Mouse (Mus musculus) intestine, embryonic 16.5 days (tissue): Measurements from ENCODE around the gene 1300017J02Rik. TPM values are rescaled to one million over a fixed set of nuclear protein-coding genes. Genes with fewer than 3 reads are reported as not detected.

Experiments used
- ATAC-seq: fragments of 200-750 bp; cut with Nextera tagmentation; 2 replicates; pipeline ENCODE4 v1.8.0; 2017; ENCODE audit warnings: moderate TSS enrichment, moderate library complexity
- H3K27ac ChIP-seq: fragments of 300-500 bp; sonication (generic); 2 replicates; pipeline ENCODE4 v1.5.1; 2014; ENCODE audit warnings: mild to moderate bottlenecking, low read length
- H3K27me3 ChIP-seq: fragments of 300-500 bp; sonication (generic); replicated peaks from 2 replicates; pipeline ENCODE4 v1.6.1; 2014; ENCODE audit warnings: low read length, control low read depth, mixed read lengths; ENCODE audit not compliant: control insufficient read depth, insufficient read depth
- H3K36me3 ChIP-seq: fragments of 300-500 bp; sonication (generic); 2 replicates; pipeline ENCODE4 v1.6.1; 2014; ENCODE audit warnings: low read length, control low read depth; ENCODE audit not compliant: control insufficient read depth, insufficient read depth
- H3K4me1 ChIP-seq: fragments of 300-500 bp; sonication (generic); 2 replicates; pipeline ENCODE4 v1.6.1; 2014; ENCODE audit warnings: low read length, control low read depth, mixed read lengths; ENCODE audit not compliant: control insufficient read depth, insufficient read depth
- H3K4me2 ChIP-seq: fragments of 300-500 bp; sonication (generic); 2 replicates; pipeline ENCODE4 v1.6.1; 2014; ENCODE audit warnings: low read depth, low read length, control low read depth
- H3K4me3 ChIP-seq: fragments of 300-500 bp; sonication (generic); 2 replicates; pipeline ENCODE4 v1.5.1; 2014; ENCODE audit warnings: mild to moderate bottlenecking, low read length
- H3K9ac ChIP-seq: fragments of 300-500 bp; sonication (generic); 2 replicates; pipeline ENCODE4 v1.6.1; 2014; ENCODE audit warnings: low read depth, low read length
- H3K9me3 ChIP-seq: fragments of 300-500 bp; sonication (generic); 2 replicates; pipeline ENCODE4 v1.6.1; 2016; ENCODE audit warnings: low read length, control low read depth; ENCODE audit not compliant: control insufficient read depth
- whole genome bisulfite sequencing: fragments of 180-500 bp; shearing (Covaris S2); extraction: QIAGEN DNeasy Blood & Tissue Kit; methylation state at CpG from one replicate; pipeline ENCODE4 v1.1.7; 2014; 5-methylcytosine and 5-hydroxymethylcytosine counted together
- polyA plus RNA-seq: library from polyadenylated mRNA; unstranded; fragments of >200 nt; fragmentation: Nextera tagmentation; extraction: Ambion mirVana; gene quantifications from 2 replicates; pipeline ENCODE4 v1.2.1, GENCODE M21; 2015

The 1300017J02Rik gene
- polyA plus RNA-seq, 1 experiment from 2014 or later = 2.9 TPM

DNA sequence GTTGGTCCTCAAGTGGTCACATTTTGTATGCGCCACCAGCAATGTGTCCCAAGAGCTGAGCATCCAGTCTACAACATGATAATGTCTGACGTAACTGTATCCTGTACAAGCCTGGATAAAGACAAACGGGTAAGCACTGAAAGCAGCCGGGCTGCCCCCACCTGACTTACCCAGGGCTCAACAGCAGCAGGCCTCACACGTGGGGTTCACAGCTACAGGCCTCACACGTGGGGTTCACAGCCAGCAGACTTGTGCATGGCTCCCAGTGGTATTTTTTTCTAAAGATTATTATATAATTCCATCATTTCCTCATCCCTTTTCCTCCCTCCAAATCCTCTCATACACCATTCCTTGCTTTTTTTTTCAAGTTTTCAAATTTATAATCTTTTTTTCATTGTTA, 5.0 kb upstream of the 1300017J02Rik start:
- H3K9ac ChIP-seq = no peak overlapping the region
- H3K4me2 ChIP-seq = no peak overlapping the region
- H3K4me3 ChIP-seq = no peak overlapping the region
- ATAC-seq = no peak
- 89% methylated on average over 6 of the region's 6 CpGs for WGBS
- peaks cover 5% of the 10 kb centered on the region; the same call in 1 of the 2 replicates for H3K4me1 ChIP-seq
- 0 out of 2 replicates have a peak, but pooled peaks cover 5% of the 10 kb centered on the region for H3K36me3 ChIP-seq
- no peaks in the 10 kb centered on the region for H3K9me3 ChIP-seq
- H3K27me3 ChIP-seq = no peaks in the 10 kb centered on the region
- H3K27ac ChIP-seq = no peak overlapping the region

DNA sequence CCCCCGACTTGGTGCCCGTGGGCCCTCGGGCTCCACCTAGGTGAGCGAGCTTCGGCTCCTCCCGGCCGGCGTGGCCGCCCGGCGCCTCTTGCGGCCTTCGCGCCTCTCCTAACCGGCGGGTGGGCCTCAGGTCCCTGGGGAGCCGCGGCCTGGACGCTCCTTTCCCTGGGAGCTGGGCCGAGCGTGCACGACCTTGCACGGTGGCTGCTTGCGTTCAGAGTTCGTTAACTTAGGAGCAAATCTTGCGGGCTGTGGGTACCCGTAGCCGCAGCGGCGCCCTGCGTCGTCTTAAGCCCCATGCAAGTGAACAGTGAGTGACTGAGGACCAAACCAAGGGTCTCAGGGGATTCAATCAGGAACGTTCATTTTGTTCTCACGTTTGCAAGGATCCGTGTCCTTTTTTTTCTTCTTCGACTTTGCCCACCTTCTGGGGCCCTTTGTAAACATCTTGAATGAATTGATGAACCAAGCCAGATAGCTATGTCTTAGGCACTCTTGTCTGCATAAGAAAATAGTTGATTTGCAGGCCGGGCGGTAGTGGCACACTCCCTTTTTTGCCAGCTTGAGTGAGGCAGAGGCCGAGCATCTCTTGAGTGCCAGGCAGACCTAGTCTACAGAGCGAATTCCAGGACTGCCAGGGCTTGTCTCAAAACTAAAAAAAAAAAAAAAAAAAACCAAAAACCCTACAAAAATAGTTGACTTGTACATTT, 605 bp upstream of the 1300017J02Rik start:
- under 1% methylated on average over 38 of the region's 40 CpGs for WGBS
- Histone ChIP-seq H3K4me3 (peak overlapping the region; percentile 78), H3K36me3 (no peaks in the 10 kb centered on the region)

DNA sequence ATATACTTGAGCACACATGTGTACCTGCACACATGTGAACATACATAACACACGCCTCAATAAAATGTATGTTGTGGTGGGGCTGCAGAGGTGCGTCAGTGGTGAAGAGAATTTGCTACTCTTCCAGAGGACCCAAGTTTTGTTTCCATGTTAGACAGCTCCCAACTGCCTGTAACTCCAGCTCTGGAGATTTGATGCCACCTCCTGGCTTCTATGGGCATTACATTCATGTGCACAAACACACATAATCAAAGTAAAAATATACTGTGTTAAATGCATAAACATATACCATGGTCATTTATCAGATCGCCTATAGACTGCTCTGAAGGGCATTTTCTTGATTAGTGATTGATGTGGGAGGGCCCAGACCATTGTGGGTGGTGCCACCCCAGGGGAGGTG, 2.2 kb downstream of the 1300017J02Rik start:
- no peaks in the 10 kb centered on the region for H3K9me3 ChIP-seq
- H3K9ac ChIP-seq = no peak overlapping the region
- H3K4me2 ChIP-seq = no peak overlapping the region
- H3K36me3 ChIP-seq = no peaks in the 10 kb centered on the region
- H3K27me3 ChIP-seq = no peaks in the 10 kb centered on the region
- no peak overlapping the region for H3K4me3 ChIP-seq
- ATAC-seq = no peak
- peaks cover 5% of the 10 kb centered on the region for H3K4me1 ChIP-seq
- 51% methylated on average over 3 of the region's 3 CpGs for WGBS
- no peak overlapping the region for H3K27ac ChIP-seq

More for the DNA sequence above, 605 bp upstream of the 1300017J02Rik start:
- peak overlapping the region; percentile 64 for H3K27ac ChIP-seq
- H3K27me3 ChIP-seq = no peaks in the 10 kb centered on the region
- peak; percentile 83 for ATAC-seq
- peak overlapping the region; percentile 68 for H3K4me2 ChIP-seq
- H3K4me1 ChIP-seq = peaks cover 5% of the 10 kb centered on the region
- peak overlapping the region; percentile 85 for H3K9ac ChIP-seq
- H3K9me3 ChIP-seq = no peaks in the 10 kb centered on the region

DNA sequence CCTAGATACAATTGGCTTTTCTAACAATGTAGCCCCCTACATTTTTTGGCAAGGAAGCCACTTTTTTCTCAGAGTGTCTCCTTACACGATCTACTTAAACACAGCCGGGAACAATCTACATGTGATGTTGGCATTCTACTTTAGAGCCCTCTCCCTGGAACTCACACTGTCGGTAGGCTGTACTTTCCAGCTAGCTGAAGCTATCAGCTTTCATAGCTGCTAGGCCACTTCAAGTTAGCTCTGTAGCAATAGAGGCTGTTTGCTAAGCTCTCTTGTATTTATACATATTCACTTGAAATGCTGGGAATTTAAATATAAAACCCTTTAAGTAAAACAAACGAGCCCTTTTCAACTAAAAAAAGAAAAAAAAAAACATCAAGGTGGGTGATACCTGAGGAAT, 2.6 kb downstream of the 1300017J02Rik start:
- 79% methylated on average over 4 of the region's 4 CpGs for WGBS
- no peak overlapping the region for H3K4me3 ChIP-seq
- no peak overlapping the region for H3K4me2 ChIP-seq
- peaks cover 5% of the 10 kb centered on the region for H3K4me1 ChIP-seq
- no peaks in the 10 kb centered on the region for H3K36me3 ChIP-seq
- no peaks in the 10 kb centered on the region for H3K9me3 ChIP-seq
- no peaks in the 10 kb centered on the region for H3K27me3 ChIP-seq
- ATAC-seq = no peak
- H3K27ac ChIP-seq = no peak overlapping the region
- H3K9ac ChIP-seq = no peak overlapping the region

DNA sequence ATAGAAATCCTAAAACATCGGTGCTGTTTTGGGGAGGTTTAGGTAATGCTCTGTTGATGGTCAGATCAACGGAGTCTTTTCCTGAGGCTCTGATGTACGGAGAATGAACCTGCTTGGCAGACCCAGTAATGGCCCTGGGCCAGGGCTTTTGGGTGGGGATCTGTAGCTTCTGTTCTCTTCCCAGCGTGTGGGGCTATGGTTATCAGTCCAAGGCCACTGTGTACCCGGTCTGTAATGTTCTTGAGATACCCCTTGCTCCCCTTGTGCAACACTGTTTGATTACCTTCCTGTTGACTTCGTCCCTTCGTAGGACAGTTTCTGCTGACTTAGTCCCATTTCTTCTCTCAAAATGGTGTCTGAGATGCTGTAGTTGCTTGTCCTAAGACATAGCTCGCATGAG, 3.8 kb downstream of the 1300017J02Rik start:
- 91% methylated on average over 8 of the region's 8 CpGs for WGBS

DNA sequence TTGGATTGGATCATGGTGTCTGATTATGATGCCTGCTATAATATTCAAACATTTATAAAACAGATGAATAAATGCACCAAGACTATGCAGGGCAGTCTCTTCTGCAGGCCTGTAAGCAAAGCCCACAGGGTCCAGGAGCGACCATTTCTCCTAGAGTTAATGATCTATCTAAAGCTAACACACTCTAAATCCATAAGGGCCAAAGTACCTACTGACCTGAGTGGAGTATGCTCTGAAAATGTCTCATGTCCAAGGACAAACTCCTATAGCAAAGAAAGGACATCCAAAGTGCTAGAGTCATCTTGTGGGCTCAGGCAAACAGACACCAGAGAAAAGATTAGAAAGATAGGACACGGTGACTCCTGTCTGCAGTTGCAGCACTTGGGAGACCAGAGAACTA, 10.4 kb downstream of the 1300017J02Rik start:
- WGBS = 59% methylated on average over 2 of the region's 2 CpGs
- Histone ChIP-seq H3K4me2 (no peak overlapping the region), H3K36me3 (no peaks in the 10 kb centered on the region), H3K27ac (no peak overlapping the region), H3K27me3 (no peaks in the 10 kb centered on the region), H3K4me1 (no peaks in the 10 kb centered on the region), H3K4me3 (no peak overlapping the region), H3K9me3 (no peaks in the 10 kb centered on the region), H3K9ac (no peak overlapping the region)
- ATAC-seq = peak; percentile 82

More for the DNA sequence above, 3.8 kb downstream of the 1300017J02Rik start:
- ATAC-seq = no peak
- Histone ChIP-seq H3K27me3 (no peaks in the 10 kb centered on the region), H3K9me3 (no peaks in the 10 kb centered on the region), H3K36me3 (no peaks in the 10 kb centered on the region), H3K4me1 (no peaks in the 10 kb centered on the region; the same call in 1 of the 2 replicates), H3K4me2 (no peak overlapping the region), H3K9ac (no peak overlapping the region), H3K4me3 (no peak overlapping the region), H3K27ac (no peak overlapping the region)

DNA sequence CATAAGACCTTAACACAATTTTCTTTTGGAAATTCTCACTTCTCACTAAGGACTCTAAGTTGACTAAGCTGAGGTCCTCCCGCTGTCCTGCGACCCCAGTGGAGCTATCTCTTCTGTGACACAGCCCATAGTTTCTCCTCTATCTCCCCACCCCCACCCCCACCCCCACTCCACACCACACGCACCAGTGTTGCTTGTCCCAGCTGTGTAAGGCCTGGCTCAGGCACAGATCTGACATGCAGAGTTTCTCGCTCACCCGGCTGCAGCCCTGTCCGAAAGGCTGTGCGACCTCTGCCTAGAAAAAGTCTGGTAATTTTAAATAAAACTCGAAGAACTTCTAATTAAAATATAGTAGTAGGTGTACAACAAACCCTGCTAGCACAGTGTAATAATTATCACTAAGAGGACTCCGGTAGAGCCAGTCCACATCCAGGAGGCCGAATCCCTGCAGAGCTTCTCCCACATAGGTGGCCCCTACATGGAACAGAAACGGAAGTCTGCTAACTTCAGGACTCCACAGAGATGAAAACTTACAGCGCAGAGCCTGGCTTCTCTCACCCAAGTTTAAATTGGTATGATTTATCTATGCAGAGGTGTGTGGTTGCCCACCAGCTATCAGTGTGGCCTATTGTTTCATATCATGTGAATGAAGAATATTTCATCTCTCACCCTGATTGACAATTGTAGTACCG, 16.2 kb downstream of the 1300017J02Rik start:
- 79% methylated on average over 13 of the region's 13 CpGs for WGBS

DNA sequence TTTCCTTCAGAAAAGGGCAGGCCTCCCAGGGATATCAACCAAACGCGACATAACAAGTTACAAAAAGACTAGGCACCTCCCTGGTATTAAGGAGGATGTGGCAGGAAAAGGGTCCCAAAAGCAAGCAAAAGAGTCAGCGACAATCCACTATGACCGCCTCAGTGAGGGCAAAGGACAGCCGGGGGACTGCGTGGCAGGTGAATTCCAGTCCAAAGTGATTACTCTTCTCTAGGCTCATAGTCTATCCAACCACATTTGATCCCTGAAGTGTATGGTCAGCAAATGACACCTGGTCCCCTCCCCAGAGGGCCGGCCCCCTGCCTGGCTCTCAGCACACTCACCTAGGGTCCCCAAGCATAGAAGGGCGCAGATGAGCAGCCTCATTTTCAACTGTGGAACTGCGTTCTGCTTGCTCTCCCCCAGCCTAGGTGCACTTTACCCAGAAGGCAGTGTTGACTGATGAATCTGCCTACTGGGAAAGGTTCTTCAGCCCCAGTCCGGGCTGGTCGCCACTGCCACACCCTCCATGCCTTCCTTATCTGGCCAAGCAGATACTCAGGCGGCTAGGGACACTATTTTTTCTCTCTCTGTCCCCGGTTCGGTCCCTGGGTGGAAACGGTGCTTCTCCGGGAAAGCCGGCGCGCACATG, 16.9 kb downstream of the 1300017J02Rik start:
- no peak overlapping the region for H3K4me2 ChIP-seq
- 68% methylated on average over 19 of the region's 19 CpGs for WGBS
- peak; percentile 90 for ATAC-seq
- H3K27me3 ChIP-seq = no peaks in the 10 kb centered on the region
- no peaks in the 10 kb centered on the region for H3K4me1 ChIP-seq
- no peaks in the 10 kb centered on the region for H3K9me3 ChIP-seq
- H3K36me3 ChIP-seq = no peaks in the 10 kb centered on the region
- H3K9ac ChIP-seq = no peak overlapping the region
- H3K27ac ChIP-seq = no peak overlapping the region
- H3K4me3 ChIP-seq = no peak overlapping the region

More for the DNA sequence above, 16.2 kb downstream of the 1300017J02Rik start:
- H3K4me1 ChIP-seq = no peaks in the 10 kb centered on the region
- H3K36me3 ChIP-seq = no peaks in the 10 kb centered on the region
- H3K27me3 ChIP-seq = no peaks in the 10 kb centered on the region
- no peak overlapping the region for H3K4me2 ChIP-seq
- no peaks in the 10 kb centered on the region for H3K9me3 ChIP-seq
- peak; percentile 52 for ATAC-seq
- no peak overlapping the region for H3K9ac ChIP-seq
- no peak overlapping the region for H3K27ac ChIP-seq
- no peak overlapping the region for H3K4me3 ChIP-seq

DNA sequence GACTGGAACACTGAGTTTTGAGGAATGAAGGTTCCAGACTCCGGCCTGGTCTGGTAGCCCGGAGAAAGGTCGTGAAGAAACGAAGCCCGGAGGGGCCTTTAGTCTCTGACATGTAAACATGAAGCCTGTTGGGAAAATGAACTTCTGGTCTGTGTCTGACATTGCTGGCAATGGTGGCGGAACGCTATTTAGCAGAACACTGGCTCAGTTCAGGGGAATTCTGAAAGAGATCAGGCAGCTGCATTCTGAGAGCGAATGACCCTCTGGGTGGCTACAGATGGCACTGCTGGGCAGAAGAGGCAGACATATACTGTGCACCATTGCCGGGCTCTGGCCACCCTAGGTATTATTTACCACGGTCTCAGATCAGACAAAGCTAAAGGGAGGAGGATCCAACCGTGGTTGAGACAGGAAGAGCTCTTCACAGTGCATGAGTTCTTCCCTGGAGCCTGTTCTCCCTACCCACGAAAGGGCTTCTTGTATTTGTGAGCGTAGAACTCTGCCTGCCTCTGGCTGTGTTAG, 17.9 kb downstream of the 1300017J02Rik start:
- Histone ChIP-seq H3K36me3 (no peaks in the 10 kb centered on the region), H3K4me1 (no peaks in the 10 kb centered on the region), H3K4me3 (no peak overlapping the region), H3K9me3 (no peaks in the 10 kb centered on the region), H3K4me2 (0 out of 2 replicates have a peak overlapping the region, but pooled peaks have one; percentile 9), H3K9ac (no peak overlapping the region), H3K27ac (0 out of 2 replicates have a peak overlapping the region, but pooled peaks have one; percentile 18), H3K27me3 (no peaks in the 10 kb centered on the region)
- 59% methylated on average over 13 of the region's 13 CpGs for WGBS
- ATAC-seq = no peak
